Mouse (Mus musculus) CH12.LX (cell line): ENCODE results near the gene Efhd1.

Source experiments
- SMC3 ChIP-seq: IDR thresholded peaks from 2 replicates; pipeline ENCODE4 v1.6.1; 2011; ENCODE audit warnings: low read depth, low read length, improper control_type of control experiment
- UBTF ChIP-seq: IDR thresholded peaks from 2 replicates; pipeline ENCODE4 v1.6.1; 2012; ENCODE audit warnings: low read depth, mild to moderate bottlenecking, inconsistent platforms, low read length, improper control_type of control experiment, moderate library complexity

DNA sequence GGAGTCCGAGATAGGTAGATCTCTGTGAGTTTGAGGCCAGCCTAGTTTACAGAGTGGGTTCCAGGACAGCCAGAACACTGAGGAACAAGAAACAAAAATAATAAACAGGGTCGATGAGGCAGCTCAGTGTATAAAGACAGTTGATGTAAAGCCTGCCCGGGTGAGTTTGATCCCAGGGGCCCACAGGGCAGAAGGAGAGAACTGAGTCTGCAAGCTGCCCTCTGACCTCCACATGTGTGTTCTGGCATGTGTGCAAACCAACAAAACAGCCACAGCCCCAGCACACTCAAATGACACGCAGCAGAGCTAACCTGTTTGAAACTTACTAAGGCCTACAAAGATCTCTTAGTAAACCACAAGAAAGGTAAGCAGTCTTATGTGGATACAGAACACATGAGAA lies 30.8 kb downstream of the Efhd1 start:
- TF ChIP-seq SMC3 (no peak), UBTF (no peak)
